Mouse (Mus musculus): ENCODE data around the gene Diablo.
"Not testable (repeated sequence)": the region's sequence is repeated elsewhere in the genome, so short reads cannot be mapped to it uniquely, and the experiment has no call there.

Gene Diablo

DNA sequence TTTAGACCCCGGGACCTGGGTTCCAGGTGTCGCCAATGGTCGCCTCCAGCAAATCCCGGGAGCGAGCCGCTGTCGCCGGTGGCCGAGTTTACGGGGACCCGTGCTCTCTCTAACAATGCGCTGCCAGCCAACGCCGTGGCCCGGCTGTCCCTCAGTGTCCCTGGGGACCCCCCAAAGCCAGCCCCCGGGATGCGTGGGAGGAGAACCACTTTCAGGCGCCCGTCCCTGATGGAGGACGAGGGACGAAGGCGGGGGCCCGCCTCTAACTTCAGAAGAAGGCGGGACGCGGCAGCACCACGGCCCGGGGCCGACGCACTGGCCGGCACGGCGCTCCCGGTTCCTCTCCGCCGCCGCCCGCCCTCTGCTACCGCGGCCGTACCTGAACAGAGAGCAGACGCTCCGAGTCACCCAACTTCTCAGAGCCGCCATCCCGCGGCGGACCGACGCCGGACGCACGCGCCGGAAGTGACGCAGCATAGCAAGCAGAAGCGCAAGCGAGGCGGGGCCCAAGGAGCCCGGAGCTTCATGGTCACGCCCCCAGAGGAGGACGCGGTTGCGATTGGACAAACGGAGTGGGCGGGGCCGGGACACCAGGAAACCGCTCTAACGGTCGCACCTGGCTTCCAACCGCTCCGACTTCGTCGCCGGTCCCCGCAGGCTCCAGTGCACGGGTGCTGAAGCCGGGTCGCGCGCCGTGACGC, at the start of gene Diablo:
Diablo (minus strand) TSS at position 485 of the 701 bp plus-strand sequence.
- DNase-seq = peak; percentile 96 to 98

DNA sequence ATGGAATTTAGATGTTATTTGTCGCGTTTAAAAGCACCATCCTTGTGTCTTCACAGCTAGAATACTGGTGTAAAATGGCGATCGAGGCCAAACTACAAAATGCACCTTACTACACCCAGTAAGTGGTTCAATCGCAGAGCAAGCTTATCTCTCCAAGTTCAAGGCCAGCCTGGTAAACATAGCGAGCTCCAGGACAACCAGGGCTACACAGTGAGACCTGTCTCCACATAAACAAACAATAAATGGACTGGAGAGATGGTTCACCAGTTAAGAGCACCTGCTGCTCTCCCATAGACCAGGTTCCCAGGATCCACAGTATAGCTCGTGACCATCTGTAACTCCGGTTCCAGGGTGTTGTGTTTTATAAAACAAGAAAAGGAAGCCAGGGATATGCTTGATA, 49.4 kb upstream of the Diablo start:
- DNase-seq = no peak

DNA sequence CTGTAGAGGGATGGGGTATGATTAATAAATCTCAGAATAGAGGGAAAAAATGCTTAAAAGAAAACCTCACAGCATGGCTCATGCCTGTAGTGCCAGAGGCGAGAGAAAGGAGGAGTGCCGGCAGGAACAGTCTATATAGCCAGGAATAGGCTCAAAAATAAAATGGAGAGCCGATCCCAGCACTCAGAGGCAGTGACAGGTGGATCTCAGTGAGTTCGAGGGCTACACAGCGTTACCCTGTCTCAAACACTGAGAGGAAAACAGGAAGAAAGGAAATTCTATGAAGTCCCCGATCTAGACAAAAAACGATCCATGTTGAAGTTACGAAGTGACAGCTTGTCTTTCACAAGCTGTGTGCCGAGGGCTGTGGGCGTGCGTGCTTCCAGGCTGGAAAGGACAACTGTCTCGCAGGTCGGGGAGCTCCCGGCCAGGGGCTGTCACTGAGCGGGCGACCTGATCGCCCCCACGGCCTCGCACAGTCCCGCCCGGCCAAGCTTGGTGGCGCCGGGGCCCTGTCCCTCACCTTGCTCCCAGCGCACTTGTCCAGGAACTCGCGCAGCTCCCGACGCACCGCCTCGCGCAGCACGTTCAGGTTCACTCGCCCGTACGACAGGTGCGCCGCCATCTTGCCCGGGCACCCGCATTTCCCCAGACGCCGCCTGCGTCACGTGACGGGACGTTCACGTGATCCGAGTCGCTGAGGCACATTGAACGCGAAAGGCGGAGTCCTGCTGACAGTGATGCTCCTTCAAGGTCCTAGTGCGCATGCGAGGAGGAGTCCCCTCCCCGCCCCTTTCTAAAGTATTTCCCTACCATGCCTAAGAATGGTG, 48.6 kb upstream of the Diablo start, which contains the start of gene Vps33a:
Vps33a (minus strand) TSS at position 682 of the 830 bp plus-strand sequence.
- peak; percentile 98 for DNase-seq

DNA sequence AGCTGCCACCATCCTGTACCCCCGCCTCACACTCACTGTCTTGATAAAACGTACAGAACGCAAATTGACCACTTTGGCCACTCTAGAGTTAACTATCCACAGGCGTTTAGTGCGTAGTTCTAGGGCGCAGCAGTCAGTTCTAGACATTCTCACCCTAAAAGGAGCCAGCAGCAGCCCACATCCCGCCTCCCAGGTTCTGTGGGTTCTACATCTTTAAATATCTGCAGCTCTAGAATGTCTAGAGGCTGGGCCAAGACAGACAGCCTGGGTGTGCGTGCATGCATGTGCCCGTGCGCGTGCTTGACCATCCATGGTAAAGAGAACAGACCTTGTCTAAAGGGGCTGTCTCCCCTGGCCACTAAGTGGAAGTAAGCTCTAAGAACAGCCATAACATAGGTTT, 37.2 kb upstream of the Diablo start:
- no peak for DNase-seq

DNA sequence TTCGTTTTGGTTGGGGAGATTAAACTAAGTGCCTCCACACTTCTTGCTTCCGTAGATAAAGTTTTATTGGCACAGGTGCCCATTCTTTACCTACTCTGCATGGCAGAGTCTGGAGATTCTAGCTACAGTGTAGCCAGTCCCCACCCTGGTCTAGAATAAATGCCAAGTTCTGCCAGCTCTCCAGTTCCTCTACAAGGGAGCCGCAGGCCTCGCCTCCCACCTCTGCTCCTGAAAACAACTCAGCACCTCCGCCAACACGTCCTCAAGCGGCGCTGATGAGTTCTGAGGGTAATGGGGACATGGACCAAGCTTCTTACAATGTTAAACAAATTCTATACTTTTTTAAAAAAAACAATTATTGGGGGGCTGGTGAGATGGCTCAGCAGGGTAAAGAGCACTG, 35.6 kb upstream of the Diablo start:
- no peak for DNase-seq

DNA sequence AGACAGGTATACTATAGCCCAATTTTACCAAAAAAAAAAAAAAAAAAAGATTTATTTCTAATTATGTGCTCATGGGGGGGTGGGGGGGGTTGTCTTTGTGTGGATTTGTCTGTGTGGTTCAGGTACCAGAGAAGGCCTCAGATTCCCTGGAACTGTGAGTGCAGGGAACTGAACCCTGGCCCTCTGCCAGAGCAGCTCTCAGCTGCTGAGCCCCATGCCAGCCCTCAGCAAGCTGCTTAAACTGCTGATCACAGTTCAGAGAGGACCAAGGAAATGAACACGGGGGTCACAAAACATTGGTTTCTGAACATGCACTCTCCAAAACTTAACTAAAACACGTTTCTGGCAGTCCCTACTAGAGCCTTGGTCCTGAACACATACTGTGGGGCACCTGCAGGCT, 32.5 kb upstream of the Diablo start:
- DNase-seq = peak; percentile 79 to 84

DNA sequence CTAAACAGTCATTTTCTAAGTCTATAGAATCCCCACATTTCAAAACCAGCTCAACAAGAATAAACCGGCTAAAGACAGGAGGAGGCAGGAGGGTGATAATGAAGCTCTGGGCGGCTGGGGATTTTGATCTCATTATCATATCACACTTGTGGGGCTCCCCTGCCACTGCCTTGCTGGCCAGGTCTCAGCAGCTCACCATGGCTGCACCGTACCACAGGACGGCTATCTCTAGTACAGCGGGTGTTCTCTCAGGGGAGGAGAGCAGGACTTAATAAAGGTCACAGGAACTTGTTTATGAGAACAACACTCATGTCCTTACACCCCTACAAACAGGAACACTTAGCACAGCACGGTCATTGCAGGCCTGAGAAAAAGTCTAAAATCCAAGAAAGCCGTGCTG, 31.7 kb upstream of the Diablo start:
- no peak for DNase-seq

DNA sequence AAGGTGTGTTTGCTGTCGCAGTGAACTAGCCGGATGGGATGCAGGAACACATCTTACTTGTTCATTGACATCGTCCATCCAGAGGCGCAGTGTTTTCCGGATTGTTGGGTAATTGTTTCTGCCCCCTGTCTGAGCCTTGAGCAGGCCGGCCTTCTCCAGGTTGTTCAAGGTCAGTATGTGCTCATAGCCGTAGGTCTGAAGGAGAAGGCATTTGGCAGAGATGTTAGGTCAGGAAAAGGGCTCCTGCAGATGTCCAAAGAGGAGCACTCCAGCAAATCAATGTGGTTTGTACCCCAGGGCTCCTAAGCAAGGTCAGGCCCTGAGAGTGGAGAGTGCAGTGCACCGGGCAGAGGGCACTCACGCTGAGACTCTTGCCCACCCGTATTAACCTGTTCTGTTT, 9.8 kb upstream of the Diablo start:
- DNase-seq = no peak

DNA sequence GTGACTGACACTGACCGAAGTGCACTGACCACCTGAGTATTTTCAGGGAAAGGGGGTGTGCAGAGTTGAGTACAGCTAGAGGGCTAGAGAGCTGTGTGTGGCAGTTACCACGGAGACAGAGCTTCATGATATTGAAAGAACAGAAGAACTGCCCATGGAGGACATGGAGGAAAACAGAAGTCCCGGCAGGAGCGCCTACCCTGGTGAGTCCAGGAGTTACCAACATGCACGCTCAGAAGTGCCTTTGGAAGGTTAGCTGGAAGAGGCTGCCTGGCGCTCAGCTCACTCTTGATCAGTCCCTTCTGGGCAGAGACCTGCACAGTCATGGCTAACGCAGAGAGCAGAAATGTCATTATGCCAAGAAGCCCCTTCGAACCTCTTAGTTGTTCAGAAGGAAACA, 6.1 kb upstream of the Diablo start:
- DNase-seq = no peak

DNA sequence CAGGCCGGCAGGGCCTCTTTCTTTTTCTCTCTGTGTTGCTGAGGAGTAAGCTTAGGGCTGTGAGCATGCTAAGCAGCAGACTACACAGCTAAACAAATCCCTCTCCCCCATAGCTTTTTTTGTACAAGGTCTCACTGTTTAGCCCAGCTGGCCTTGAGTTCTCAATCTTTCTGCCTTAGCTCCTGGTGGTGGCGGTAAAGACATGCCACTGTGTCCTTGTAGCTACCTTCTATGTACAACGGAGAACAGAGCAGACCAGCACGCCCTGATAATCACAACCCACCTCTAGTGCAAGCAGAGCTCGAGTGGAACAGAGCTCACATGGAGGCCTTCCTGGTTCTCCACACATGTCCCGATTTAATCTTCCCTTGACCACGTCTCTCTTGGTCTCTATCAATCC, 4.7 kb upstream of the Diablo start:
- peak in 1 of 2 experiments; percentile 1 for DNase-seq

DNA sequence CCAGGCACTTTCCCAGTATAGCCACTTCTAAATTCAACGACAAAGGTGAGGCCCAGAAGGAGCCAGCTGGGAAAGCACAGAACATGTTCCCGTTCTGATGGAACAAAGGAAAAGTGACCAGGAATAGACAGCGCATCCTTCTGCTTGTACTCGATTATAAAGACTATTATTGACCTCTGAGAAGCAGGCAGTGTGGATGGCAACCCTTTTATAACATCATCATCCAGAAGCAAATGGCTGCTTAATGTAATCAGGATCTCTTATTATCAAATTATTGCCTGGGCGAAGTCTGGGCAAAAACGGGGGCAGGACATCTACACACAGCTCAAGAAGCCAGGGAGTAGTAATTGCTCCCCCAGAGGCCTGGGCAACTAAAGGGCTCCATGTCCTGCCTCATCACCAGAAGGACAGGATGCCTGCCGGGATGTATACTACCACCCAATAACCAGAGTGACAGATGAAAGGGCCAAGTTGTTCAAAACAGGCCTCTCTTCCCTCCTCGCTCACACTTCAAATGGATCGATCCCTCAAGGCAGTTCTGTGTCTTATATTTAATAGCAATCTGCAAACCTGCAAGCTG, 2.0 kb upstream of the Diablo start:
- peak in 1 of 2 experiments; percentile 1 for DNase-seq

DNA sequence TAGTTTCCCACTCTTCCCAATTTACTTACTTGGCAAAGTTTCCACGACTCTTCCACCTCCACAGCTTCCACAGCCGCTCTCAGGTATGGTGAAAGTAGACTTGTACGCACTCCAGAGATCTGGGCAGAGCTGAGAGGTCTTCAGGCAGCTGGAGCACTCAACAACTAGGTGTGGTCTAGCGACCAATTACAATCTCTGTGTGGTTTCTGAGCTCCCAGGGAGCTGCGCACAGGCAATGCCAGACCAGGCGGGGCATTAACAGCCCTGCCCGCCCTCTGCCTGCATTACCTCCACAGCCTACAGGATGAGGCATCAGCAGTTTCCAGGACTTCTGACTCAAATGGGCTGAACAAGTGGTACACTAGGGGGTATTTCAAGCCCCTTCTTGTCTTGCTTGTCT, 1.3 kb upstream of the Diablo start, which contains the start of gene Gm49027:
Gm49027 (minus strand) TSS at position 208 of the 400 bp plus-strand sequence.
- DNase-seq = peak in 1 of 2 experiments; percentile 1

DNA sequence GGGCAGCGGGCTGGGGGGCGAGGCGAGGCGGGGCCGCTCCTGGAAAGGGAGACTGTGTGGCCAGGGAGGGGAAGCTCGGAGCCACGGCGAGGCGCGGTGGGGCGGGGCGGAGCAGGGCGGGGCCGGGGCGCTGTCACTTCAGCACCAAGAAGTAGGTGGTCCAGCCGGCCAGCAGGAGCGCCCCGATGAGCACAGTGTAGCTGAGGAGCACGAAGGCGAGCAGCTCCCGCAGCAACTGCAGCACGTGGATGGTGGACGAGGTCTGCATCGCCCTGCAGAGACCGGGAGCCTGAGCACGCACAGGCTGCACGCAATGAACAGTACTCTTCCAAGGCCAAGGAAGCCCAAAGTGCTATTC, 396 bp upstream of the Diablo start:
- no peak for DNase-seq

DNA sequence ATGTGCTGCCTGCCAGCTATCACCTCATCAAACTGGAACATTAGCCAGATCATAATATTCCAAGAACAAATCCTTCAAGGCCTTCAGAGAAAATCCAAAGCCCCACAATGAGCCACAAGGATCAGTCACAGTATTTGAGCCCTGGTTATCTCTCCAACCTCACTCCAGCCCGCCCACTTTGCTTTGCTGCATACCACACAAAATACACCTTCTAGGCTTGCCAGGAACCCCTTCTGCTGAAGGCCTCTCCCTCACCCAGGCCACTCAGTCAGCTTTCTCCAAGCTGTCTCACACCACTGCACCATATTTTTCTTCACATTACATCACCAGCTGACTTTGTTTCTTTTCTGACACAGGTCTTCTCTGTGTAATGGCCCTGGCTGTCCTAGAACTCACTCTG, 1.8 kb downstream of the Diablo start:
- DNase-seq = peak in 1 of 2 experiments; percentile 1

DNA sequence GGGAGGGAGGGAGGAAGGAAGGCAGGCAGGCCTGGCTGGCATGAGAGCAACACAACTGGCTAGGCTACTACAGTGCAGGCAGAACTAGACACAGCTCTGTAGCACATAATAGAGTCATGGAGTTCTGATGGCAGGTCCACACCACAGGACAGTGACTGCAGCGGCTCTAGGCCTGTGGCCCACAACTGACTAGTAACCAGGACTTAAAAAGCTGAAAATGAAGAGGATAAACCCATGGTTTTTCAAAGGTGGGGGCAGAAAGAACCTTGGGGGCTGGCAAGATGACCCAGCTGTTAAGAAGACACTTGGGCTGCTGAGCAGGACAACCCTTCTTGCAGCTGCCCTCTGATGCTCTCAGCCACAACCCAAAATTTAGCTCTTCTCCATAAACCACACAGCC, 2.4 kb downstream of the Diablo start:
- peak in 1 of 2 experiments; percentile 0 for DNase-seq

DNA sequence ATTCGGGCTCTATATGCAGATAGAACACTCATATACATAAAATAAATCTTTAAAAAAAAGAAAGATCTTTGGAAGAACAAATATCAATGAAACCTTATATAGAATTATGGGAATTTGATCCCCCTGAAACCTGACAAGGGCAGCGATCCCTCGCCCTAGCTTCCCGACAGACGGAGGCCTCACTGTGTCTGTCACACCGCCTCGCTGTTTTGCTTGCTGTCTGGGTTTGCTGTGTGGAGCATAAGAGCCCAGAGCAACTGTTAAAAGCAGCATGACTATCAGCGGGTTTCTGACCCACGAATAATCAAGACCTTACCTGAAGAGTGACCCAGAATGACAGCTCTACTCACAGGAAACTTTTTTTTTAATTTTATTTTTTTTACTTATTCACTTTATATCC, 3.3 kb downstream of the Diablo start:
- peak in 1 of 2 experiments; percentile 0 for DNase-seq

DNA sequence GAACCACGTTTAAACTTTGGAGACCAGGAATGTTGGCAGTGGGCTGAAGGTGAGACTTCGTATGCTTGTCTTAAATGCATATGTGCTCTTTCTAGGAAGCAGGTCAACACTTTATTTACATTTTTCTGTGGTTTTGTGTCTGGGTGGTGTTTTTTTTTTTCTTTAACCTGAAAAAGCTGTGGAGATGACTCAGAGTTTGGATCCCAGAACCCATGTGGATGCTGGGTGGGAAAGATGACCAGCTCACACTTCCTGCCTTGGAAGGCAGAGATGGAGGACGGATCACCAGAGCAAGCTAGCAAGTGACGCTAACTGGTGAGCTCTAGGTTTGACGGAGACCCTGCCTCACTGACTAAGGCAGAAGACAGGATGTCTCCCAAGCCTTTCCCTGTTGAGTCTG, 9.1 kb downstream of the Diablo start:
- DNase-seq = no peak

DNA sequence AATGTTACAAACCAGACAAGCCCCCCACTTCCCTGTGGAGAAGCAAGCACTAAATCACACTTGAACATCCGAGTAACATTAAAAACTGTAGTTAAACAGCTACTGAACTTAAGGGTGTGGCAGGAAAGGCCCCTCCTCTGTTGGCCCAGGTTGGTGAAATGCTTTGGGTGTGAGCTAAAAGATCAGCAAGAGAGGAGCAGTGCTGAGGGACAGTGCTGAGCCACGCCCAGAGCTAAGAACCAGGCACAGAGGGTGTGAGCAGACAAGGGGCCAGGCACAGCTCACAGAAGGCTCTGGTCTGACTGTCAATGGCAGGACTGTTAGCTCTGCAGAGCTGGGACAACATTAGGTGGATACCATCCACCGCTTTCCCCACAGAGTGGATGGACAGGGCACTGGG, 11.9 kb downstream of the Diablo start:
- DNase-seq = no peak

DNA sequence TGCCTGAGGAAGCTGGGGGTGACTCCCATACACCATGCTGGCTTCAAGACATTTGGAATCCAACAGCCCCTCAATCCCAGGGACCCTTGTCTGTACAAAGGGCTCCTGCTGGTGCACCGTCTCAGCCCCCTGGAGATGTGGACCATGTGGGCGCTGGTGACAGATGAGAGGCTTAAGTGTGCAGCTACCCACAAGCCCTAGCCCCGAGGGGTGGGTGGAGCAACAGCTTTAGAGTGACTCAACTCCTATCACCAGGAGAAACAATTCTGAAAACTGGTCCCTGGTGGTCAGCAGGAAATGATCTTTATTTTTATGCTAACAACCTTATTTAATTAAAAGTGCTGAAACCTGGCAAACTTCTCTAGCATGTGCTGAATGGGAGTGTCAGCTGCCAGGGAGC, 12.6 kb downstream of the Diablo start:
- DNase-seq = not testable (repeated sequence)

DNA sequence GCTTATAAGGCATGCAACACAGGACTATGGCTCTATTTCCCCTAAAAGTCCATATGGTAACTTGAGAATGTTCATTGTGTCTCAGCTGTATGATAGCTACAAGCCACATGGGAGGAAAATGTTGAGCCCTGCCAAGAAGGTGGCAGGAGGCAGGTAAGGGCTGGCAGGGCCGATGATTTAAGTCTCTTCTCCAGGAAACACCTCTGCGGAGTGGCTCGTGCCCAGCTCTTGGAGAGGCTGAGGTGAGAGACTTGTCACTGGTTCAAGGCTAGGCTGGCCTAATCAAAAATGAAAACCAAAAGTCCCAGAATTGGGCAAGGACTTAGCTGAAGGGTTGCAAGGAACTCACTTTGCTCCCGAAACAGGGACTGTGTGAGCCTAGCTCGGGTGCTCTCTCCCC, 13.8 kb downstream of the Diablo start, which contains the start of gene B3gnt4:
B3gnt4 (plus strand) TSS at position 301 of the 400 bp plus-strand sequence.
- no peak for DNase-seq

DNA sequence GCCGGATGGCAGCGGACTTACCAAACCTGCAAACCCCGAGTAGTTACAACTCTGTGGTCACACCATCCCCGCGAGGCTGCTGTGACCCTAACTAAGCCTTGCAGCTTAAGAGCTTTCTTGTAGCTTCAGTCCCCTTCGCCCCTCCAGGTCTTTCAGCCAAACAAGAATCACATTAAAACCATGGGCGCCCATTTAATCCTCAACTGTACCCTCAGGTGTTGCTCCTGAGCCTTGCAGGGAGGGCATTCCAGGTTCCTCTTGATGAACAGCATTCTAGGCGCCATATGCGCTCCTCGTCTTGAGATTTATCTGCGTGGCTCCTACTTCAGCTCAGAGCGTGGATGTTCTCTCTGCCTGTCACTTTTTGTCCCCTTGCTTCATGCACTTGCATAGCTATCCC, 15.1 kb downstream of the Diablo start:
- no peak for DNase-seq

DNA sequence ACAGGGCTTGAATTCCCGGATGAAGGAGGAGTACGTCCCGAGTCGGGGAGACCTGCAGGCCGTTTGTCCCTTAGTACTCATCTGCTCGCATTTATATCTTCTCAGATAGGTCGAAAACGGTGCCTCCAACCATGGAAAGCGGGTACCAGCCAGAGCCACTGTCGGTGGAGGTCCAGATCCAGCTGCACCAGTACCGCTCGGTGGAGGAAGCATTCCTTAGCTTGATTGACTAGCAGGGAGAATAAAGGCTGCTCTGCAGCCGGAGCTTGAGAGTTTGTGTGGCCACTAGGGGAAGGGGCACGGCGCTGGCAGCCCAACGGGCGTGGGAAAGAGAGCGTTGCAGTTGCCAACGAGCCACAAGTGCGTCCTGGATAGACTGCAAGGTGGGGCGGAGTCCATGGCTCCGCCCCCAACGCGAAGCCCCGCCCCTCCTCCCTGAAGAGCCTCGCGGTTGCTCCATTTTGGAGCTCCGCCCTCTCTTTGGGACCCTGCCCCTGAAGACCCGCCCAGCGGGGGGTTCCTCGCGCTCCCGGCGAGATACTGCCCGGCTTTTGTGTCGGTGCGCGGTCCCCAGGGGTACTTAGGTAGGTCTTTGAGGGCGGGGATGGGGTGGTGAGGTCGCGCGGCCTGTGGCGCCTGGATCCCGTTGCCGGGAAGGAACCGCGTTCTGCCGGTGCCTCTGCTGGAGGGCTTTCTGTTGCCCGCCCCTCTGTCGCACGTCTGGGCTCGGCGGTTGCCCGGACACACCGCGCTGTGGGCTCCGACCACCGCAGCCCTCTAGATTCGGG, 15.8 kb downstream of the Diablo start:
- peak; percentile 58 to 73 for DNase-seq

DNA sequence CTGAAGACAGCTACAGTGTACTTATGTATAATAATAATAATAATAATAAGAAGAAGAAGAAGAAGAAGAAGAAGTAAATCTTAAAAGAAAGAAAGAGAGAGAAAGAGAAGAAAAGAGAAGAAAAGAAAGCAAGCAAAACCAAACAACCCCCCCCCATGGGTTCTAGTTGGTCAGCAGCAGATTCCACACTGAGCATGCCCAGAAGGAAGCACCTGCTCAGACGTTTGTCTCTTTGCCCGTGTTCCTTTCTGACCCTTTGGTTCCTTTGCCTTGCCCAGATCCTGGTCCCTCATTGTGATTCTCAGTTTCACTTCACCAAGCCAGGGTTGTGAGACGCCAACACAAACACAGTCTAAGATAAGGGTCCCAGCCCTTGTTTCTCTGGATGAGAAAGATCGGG, 22.0 kb downstream of the Diablo start:
- no peak for DNase-seq

Data from cerebellum, postnatal 36 days (tissue).